Mouse (Mus musculus): Measurements from ENCODE around the gene Fads3.

DNA sequence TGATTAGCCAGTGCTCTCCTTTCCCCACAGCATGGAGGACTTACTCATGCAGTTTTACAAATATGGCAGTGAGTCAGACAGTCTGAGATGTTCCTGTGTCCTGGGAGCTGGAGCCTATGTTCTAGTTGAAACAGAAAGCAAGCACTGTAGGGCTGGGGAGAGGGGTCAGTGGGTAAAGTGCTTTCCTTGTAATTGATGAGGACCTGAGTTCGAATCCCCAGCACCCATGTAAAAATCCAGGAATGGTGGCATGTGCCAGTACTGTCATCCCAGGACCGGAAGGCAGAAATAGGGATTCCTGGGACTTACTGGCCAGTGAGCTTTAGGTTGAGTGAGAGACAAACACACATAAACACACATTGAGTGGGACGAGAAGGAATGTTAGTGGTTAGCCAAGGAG lies 15.3 kb downstream of the Fads3 start:
- TF ChIP-seq POLR2A (IDR thresholded peaks at IDR 0.05; ENCODE audit: extremely low read depth, insufficient read depth, low read length), result no peak
- TF ChIP-seq CTCF (IDR thresholded peaks at IDR 0.05; ENCODE audit: low read depth, low read length), result no peak

All from liver, adult 2 months (tissue).